Mouse (Mus musculus): ENCODE results near the gene Cd300ld3. TPM values are rescaled to one million over a fixed set of nuclear protein-coding genes. Genes with fewer than 3 reads are reported as not detected.
A peak's percentile ranks its signal among the peaks of the same experiment; 100 is the strongest.
"Not testable (repeated sequence)": the region's sequence is repeated elsewhere in the genome, so short reads cannot be mapped to it uniquely, and the experiment has no call there.

The Cd300ld3 gene
- total RNA-seq, 2 experiments from 2014 or later: 0.47 TPM; not detected in 1

DNA sequence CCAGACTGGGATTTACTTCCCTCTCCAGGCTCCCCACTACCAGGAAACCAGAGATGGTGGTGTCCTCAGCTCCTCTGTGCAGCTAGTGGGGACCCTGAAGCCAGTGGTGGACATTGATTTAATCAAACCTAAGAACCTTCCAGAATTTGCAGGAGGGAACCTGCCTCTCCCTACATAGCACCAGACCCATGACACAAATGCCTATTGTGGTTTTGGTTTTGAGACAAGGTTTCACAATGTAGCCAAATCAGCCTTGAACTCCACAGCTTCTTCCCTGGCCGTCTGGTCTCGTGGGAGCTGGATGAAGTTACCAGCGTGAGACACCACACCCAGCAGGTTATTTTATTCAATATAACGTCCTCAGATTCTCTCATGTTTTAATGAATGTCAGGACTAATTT is 10.5 kb upstream of the Cd300ld3 start:
- no peak; the same call in 1 of the 2 replicates for ATAC-seq (replicated peaks; ENCODE audit: poor library complexity)

GRCm38 (mm10) chr11:115054537-115054936 is 6.3 kb upstream of the Cd300ld3 start:
- ATAC-seq (replicated peaks; ENCODE audit: poor library complexity): no peak

DNA sequence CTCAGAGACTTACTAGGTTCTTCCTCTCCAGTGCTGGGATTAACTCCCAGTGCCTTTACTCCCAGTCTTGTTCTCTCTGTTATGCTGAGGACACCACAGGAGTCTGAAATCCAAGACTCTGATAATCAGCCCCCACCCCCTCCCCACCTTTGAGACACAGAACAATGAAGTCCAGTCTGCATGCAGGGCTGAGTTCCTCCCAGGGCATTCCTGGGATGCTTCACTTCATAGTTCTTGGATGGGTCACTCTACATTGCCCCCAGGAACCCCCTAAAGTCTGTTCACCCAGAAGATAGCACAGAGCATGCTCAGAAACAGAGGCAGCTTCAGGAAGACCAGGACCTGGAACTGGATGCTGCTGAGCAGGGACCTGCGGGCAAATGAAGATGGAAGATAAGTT is 4.8 kb upstream of the Cd300ld3 start:
- ATAC-seq (replicated peaks; ENCODE audit: poor library complexity): no peak

DNA sequence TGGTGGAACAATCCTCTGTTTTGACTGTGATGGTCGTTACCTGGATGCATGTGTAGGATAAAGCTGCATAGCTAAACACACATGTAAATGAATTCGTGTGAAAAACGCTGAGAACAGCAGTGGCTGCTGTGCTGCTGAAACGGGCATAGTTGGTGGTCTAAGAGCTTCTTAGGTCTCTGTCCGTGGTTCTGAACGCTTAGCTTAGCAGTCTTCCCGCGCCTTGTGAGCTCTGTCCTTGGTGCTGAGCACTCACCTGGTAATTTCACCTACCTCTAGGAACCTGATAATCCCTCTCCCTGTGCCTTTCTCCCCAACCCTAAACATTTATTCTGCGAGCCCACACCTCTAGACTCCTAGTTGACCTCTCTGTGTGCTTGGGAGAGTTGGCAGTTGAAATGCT is 4.0 kb upstream of the Cd300ld3 start:
- ATAC-seq (replicated peaks; ENCODE audit: poor library complexity): peak; percentile 88

DNA sequence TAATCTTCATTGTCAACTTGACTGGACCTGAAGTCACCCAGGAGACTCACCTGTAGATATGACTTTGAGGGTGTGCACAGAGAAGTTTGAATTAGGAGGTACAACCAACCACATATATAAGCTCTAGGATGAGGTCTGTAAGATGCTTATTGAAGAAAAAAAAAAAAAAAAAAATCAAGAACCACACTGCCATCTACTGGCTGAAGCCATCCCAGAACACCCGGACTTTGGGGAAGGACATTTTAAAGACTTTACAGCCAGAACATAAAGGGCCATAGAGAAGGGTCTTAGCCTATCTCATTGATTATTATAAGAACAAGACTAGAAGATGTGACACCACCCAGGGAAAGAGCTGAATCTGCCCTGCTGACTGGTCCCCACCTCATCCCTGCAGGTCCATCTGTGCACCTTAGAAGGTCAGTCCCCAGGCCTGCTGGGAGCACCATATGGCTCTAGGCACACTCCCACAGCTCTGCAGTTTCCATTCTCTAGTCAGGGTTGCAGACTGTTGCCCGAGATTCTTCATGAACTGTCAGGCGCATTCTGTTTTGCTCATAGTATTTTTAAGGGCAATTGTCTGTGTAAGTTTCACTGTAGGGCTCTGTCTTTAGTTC is 1.2 kb upstream of the Cd300ld3 start:
- ATAC-seq (replicated peaks; ENCODE audit: poor library complexity): peak; percentile 46; the same call in 1 of the 2 replicates

DNA sequence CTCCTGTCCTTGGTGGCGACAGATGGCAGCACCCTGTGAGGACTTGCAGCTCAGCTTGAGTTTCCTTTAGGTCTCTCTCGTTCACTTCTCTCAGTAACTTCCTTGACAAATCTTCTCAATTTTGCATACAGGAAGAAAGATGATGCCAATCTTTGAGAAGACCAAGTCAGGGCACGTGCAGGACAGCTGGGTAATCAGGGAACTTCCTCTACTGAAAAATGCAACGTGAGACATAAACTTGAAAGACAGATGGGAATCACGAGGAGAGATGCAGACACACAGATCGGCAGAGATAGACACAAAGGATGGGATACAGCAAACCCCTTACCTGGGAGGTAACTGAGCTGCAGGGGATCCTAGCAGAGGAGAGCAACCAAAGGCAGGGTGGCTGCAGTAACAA is 10.5 kb downstream of the Cd300ld3 start, which contains the start of gene Cd300ld5:
Gene Cd300ld5, minus strand, starts transcription at position 101 of the 400 bp plus-strand sequence.
- ATAC-seq (replicated peaks; ENCODE audit: poor library complexity): not testable (repeated sequence)

DNA sequence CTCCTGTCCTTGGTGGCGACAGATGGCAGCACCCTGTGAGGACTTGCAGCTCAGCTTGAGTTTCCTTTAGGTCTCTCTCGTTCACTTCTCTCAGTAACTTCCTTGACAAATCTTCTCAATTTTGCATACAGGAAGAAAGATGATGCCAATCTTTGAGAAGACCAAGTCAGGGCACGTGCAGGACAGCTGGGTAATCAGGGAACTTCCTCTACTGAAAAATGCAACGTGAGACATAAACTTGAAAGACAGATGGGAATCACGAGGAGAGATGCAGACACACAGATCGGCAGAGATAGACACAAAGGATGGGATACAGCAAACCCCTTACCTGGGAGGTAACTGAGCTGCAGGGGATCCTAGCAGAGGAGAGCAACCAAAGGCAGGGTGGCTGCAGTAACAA is 21.3 kb downstream of the Cd300ld3 start, which contains the start of gene Cd300ld4:
Gene Cd300ld4, minus strand, starts transcription at position 101 of the 400 bp plus-strand sequence.
- not testable (repeated sequence) for ATAC-seq (replicated peaks; ENCODE audit: poor library complexity)

- not testable (repeated sequence) for ATAC-seq (replicated peaks; ENCODE audit: poor library complexity)
Measured at GRCm38 (mm10) chr11:115016093-115016492, 32.1 kb downstream of the Cd300ld3 start, which contains the start of gene Cd300ld2. Cd300ld2 (minus strand) TSS chr11:115016193.

DNA sequence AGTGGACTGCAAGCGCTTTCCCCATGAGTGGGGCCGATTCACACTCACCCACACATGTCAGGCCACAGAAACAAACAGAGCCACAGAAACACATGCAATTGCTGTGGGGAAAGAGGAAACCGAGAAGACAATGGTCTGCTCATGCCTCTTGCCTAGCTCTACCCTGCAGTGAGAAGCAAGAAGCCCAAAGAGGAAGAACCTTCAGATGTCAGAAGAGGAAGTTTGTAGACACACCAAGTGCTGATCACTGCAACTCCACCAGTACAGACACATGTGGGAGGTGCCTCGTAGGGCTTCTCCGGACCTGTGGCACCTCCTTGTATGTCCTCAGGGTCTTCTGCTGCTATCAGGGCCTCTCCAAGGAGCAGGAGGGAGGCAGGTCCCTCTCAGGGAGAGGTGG is 44.1 kb downstream of the Cd300ld3 start:
- peak; percentile 93 for ATAC-seq (replicated peaks; ENCODE audit: poor library complexity)

DNA sequence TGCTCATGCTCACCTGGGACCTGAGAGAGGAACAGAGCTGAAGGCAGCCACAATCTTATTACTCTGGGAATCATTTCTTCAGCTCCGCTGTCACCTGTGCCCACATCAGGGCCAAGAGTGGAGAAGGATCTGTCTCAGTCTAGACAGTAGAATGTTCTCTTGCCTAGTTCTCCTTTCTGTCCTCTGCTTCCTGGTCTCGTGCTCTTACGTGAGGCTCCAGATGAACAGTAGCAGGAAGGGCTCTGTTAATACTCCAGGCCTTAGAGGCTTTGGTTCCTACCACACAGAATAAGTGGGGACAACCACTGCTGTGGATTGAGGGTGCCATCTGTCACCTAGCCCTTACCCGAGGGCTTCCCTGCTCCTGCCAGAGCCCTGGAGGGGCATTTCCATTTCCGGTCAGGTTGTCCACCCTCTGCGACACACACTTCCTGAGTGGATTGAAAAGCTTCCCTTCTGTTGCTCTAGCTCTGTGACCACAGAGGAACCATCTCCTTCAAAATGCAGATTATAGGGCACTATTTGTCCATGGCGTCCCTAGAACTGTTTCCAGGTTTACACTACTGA is 46.7 kb downstream of the Cd300ld3 start, which contains the start of gene Cd300c2:
Gene Cd300c2, minus strand, starts transcription at position 407 of the 567 bp plus-strand sequence.
- peak; percentile 54 for ATAC-seq (replicated peaks; ENCODE audit: poor library complexity)

Other genes starting within 250 kb of the Cd300ld3 start
- not detected in 2 replicates for gene Gpr142, start 249.5 kb downstream of the Cd300ld3 start, total RNA-seq (2015)
- gene Gpr142, start 249.5 kb downstream of the Cd300ld3 start, total RNA-seq (2017): not detected in 2 replicates
- not detected in 2 replicates for gene Gprc5c, start 197.3 kb downstream of the Cd300ld3 start, total RNA-seq (2015)
- gene Gprc5c, start 197.3 kb downstream of the Cd300ld3 start, total RNA-seq (2017): 0.67 TPM in 1 of 2 replicates, not detected in the other
- 7.7 and 8.9 TPM in 2 replicates for gene Cd300a, start 158.4 kb downstream of the Cd300ld3 start, total RNA-seq (2015)
- gene Cd300a, start 158.4 kb downstream of the Cd300ld3 start, total RNA-seq (2017): 14.2 and 29.7 TPM in 2 replicates
- gene Cd300lb, start 114.0 kb downstream of the Cd300ld3 start, total RNA-seq (2015): 18.8 and 25.5 TPM in 2 replicates
- gene Cd300lb, start 114.0 kb downstream of the Cd300ld3 start, total RNA-seq (2017): 12.1 and 15.6 TPM in 2 replicates
- 0.39 and 1.8 TPM in 2 replicates for gene Cd300c, start 79.3 kb downstream of the Cd300ld3 start, total RNA-seq (2015)
- not detected in 2 replicates for gene Cd300c, start 79.3 kb downstream of the Cd300ld3 start, total RNA-seq (2017)
- gene Cd300ld, start 58.5 kb downstream of the Cd300ld3 start, total RNA-seq (2015): 1.1 and 1.3 TPM in 2 replicates
- 0.51 and 0.67 TPM in 2 replicates for gene Cd300ld, start 58.5 kb downstream of the Cd300ld3 start, total RNA-seq (2017)
- 2.5 and 3.8 TPM in 2 replicates for gene Cd300c2, start 46.5 kb downstream of the Cd300ld3 start, total RNA-seq (2015)
- 1.00 and 2.0 TPM in 2 replicates for gene Cd300c2, start 46.5 kb downstream of the Cd300ld3 start, total RNA-seq (2017)
- 0.54 and 0.72 TPM in 2 replicates for gene Cd300ld2, start 32.2 kb downstream of the Cd300ld3 start, total RNA-seq (2015)
- gene Cd300ld2, start 32.2 kb downstream of the Cd300ld3 start, total RNA-seq (2017): not detected in 2 replicates
- 0.22 TPM in 1 of 2 replicates, not detected in the other for gene Cd300ld4, start 21.4 kb downstream of the Cd300ld3 start, total RNA-seq (2015)
- not detected in 2 replicates for gene Cd300ld4, start 21.4 kb downstream of the Cd300ld3 start, total RNA-seq (2017)
- gene Cd300ld5, start 10.6 kb downstream of the Cd300ld3 start, total RNA-seq (2015): 0.22 TPM in 1 of 2 replicates, not detected in the other
- not detected in 2 replicates for gene Cd300ld5, start 10.6 kb downstream of the Cd300ld3 start, total RNA-seq (2017)
- gene Cd300e, start 13.8 kb upstream of the Cd300ld3 start, total RNA-seq (2015): 0.17 and 0.42 TPM in 2 replicates
- 0.10 and 0.25 TPM in 2 replicates for gene Cd300e, start 13.8 kb upstream of the Cd300ld3 start, total RNA-seq (2017)
- gene Rab37, start 43.0 kb upstream of the Cd300ld3 start, total RNA-seq (2015): 4.6 and 9.6 TPM in 2 replicates
- 8.5 and 13.9 TPM in 2 replicates for gene Rab37, start 43.0 kb upstream of the Cd300ld3 start, total RNA-seq (2017)
- 2.1 and 2.3 TPM in 2 replicates for gene Cd300lf, start 85.6 kb upstream of the Cd300ld3 start, total RNA-seq (2015)
- gene Cd300lf, start 85.6 kb upstream of the Cd300ld3 start, total RNA-seq (2017): 1.6 and 1.8 TPM in 2 replicates
- 51.4 TPM in 2 replicates for gene Slc9a3r1, start 114.9 kb upstream of the Cd300ld3 start, total RNA-seq (2015)
- 44.7 and 49.4 TPM in 2 replicates for gene Slc9a3r1, start 114.9 kb upstream of the Cd300ld3 start, total RNA-seq (2017)
- gene Tmem104, start 139.1 kb upstream of the Cd300ld3 start, total RNA-seq (2015): 7.8 and 8.3 TPM in 2 replicates
- 2.4 and 8.2 TPM in 2 replicates for gene Tmem104, start 139.1 kb upstream of the Cd300ld3 start, total RNA-seq (2017)
- gene Nat9, start 139.4 kb upstream of the Cd300ld3 start, total RNA-seq (2015): 17.4 and 17.8 TPM in 2 replicates
- gene Nat9, start 139.4 kb upstream of the Cd300ld3 start, total RNA-seq (2017): 20.2 and 25.5 TPM in 2 replicates
- gene Grin2c, start 218.8 kb upstream of the Cd300ld3 start, total RNA-seq (2015): not detected in 2 replicates
- gene Grin2c, start 218.8 kb upstream of the Cd300ld3 start, total RNA-seq (2017): not detected in 2 replicates
- gene Fdxr, start 228.6 kb upstream of the Cd300ld3 start, total RNA-seq (2015): 9.1 and 9.8 TPM in 2 replicates
- gene Fdxr, start 228.6 kb upstream of the Cd300ld3 start, total RNA-seq (2017): 14.2 and 19.1 TPM in 2 replicates
- gene Fads6, start 249.3 kb upstream of the Cd300ld3 start, total RNA-seq (2015): 0.30 and 0.71 TPM in 2 replicates
- gene Fads6, start 249.3 kb upstream of the Cd300ld3 start, total RNA-seq (2017): 0.87 and 2.2 TPM in 2 replicates

Measured in megakaryocyte progenitor cell, adult 5-6 weeks (primary cell).